Mouse (Mus musculus) liver, embryonic 12.5 days (tissue): ENCODE results near the gene Il22. TPM values are rescaled to one million over a fixed set of nuclear protein-coding genes. Genes with fewer than 3 reads are reported as not detected.
"Not testable (repeated sequence)": the region's sequence is repeated elsewhere in the genome, so short reads cannot be mapped to it uniquely, and the experiment has no call there.

Experiments used
- ATAC-seq: fragments of 200-750 bp; cut with Nextera tagmentation; 2 replicates; pipeline ENCODE4 v1.8.0; 2017; ENCODE audit warnings: moderate number of reproducible peaks, mild to moderate bottlenecking, moderate library complexity
- H3K27ac ChIP-seq: fragments of 300-500 bp; sonication (generic); 2 replicates; pipeline ENCODE4 v1.5.1; 2016; ENCODE audit warnings: mild to moderate bottlenecking
- H3K27me3 ChIP-seq: fragments of 300-500 bp; sonication (generic); replicated peaks from 2 replicates; pipeline ENCODE4 v1.6.1; 2016; ENCODE audit warnings: mild to moderate bottlenecking, moderate library complexity
- H3K36me3 ChIP-seq: fragments of 300-500 bp; sonication (generic); 2 replicates; pipeline ENCODE4 v1.6.1; 2016; ENCODE audit warnings: mild to moderate bottlenecking, moderate library complexity
- H3K4me1 ChIP-seq: fragments of 300-500 bp; sonication (generic); 2 replicates; pipeline ENCODE4 v1.6.1; 2016
- H3K4me2 ChIP-seq: fragments of 300-500 bp; sonication (generic); 2 replicates; pipeline ENCODE4 v1.6.1; 2016; ENCODE audit warnings: mild to moderate bottlenecking, moderate library complexity
- H3K4me3 ChIP-seq: fragments of 300-500 bp; sonication (generic); 2 replicates; pipeline ENCODE4 v1.5.1; 2016; ENCODE audit warnings: mild to moderate bottlenecking, moderate library complexity
- H3K9ac ChIP-seq: fragments of 300-500 bp; sonication (generic); 2 replicates; pipeline ENCODE4 v1.6.1; 2016; ENCODE audit warnings: mild to moderate bottlenecking, moderate library complexity
- H3K9me3 ChIP-seq: fragments of 300-500 bp; sonication (generic); replicated peaks from 2 replicates; pipeline ENCODE4 v1.6.1; 2016; ENCODE audit warnings: mild to moderate bottlenecking, moderate library complexity
- WGBS: fragments of 180-500 bp; shearing (Covaris S2); methylation state at CpG from one replicate; pipeline ENCODE4 v1.1.7; 2016; ENCODE audit not compliant: insufficient replicate concordance; 5-methylcytosine and 5-hydroxymethylcytosine counted together
- polyA plus RNA-seq: library from polyadenylated mRNA; unstranded; fragments of >200 nt; fragmentation: Nextera tagmentation; extraction: Ambion mirVana; gene quantifications from 2 replicates; pipeline ENCODE4 v1.2.1, GENCODE M21; 2016

Gene Il22
- polyA plus RNA-seq: not detected in 2 replicates

GRCm38 (mm10) chr10:118204642-118205041, at the start of gene Il22:
Il22 (plus strand) TSS chr10:118204942.
- no peak for ATAC-seq
- no peaks in the 10 kb centered on the region for H3K27me3 ChIP-seq
- H3K4me3 ChIP-seq: no peak within 1 kb of the TSS
- WGBS: 64% methylated on average over 4 of the region's 4 CpGs
- H3K36me3 ChIP-seq: no peaks in the 10 kb centered on the region
- H3K9ac ChIP-seq: no peak within 1 kb of the TSS
- H3K4me1 ChIP-seq: no peaks in the 10 kb centered on the region
- no peaks in the 10 kb centered on the region for H3K9me3 ChIP-seq
- no peak within 1 kb of the TSS for H3K4me2 ChIP-seq
- H3K27ac ChIP-seq: no peak within 1 kb of the TSS

GRCm38 (mm10) chr10:118155932-118156331, 48.8 kb upstream of the Il22 start:
- Histone ChIP-seq H3K4me3 (no peak overlapping the region), H3K27me3 (no peaks in the 10 kb centered on the region), H3K9ac (no peak overlapping the region), H3K27ac (no peak overlapping the region), H3K4me2 (no peak overlapping the region), H3K9me3 (no peaks in the 10 kb centered on the region), H3K36me3 (peaks cover 47% of the 10 kb centered on the region), H3K4me1 (no peaks in the 10 kb centered on the region)
- ATAC-seq: no peak

GRCm38 (mm10) chr10:118161131-118161530, 43.6 kb upstream of the Il22 start:
- ATAC-seq: no peak
- Histone ChIP-seq H3K27ac (no peak overlapping the region), H3K4me3 (no peak overlapping the region), H3K36me3 (peaks cover 68% of the 10 kb centered on the region), H3K4me1 (no peaks in the 10 kb centered on the region), H3K27me3 (no peaks in the 10 kb centered on the region), H3K9ac (no peak overlapping the region), H3K9me3 (no peaks in the 10 kb centered on the region), H3K4me2 (no peak overlapping the region)
- WGBS: 94% methylated on average over 2 of the region's 2 CpGs

GRCm38 (mm10) chr10:118169212-118169611, 35.5 kb upstream of the Il22 start:
- Histone ChIP-seq H3K9ac (no peak overlapping the region), H3K4me2 (no peak overlapping the region), H3K4me1 (no peaks in the 10 kb centered on the region), H3K9me3 (no peaks in the 10 kb centered on the region), H3K36me3 (peaks cover 38% of the 10 kb centered on the region), H3K27ac (no peak overlapping the region), H3K27me3 (no peaks in the 10 kb centered on the region), H3K4me3 (no peak overlapping the region)
- no peak for ATAC-seq
- 64% methylated on average over 12 of the region's 12 CpGs for WGBS

GRCm38 (mm10) chr10:118172416-118172815, 32.3 kb upstream of the Il22 start:
- Histone ChIP-seq H3K27me3 (no peaks in the 10 kb centered on the region), H3K27ac (no peak overlapping the region), H3K36me3 (peaks cover 13% of the 10 kb centered on the region), H3K9me3 (no peaks in the 10 kb centered on the region), H3K4me2 (no peak overlapping the region), H3K4me1 (no peaks in the 10 kb centered on the region), H3K4me3 (no peak overlapping the region), H3K9ac (no peak overlapping the region)
- 54% methylated on average over 8 of the region's 8 CpGs for WGBS
- ATAC-seq: no peak

- Histone ChIP-seq H3K4me1 (no peaks in the 10 kb centered on the region), H3K36me3 (peaks cover 13% of the 10 kb centered on the region), H3K4me3 (no peak overlapping the region), H3K9ac (no peak overlapping the region), H3K27me3 (no peaks in the 10 kb centered on the region), H3K27ac (no peak overlapping the region), H3K4me2 (no peak overlapping the region), H3K9me3 (no peaks in the 10 kb centered on the region)
- 72% methylated on average over 3 of the region's 3 CpGs for WGBS
- no peak for ATAC-seq
These were observed 31.9 kb upstream of the Il22 start for GRCm38 (mm10) chr10:118172876-118173275.

GRCm38 (mm10) chr10:118175542-118175941, 29.2 kb upstream of the Il22 start:
- not testable (repeated sequence) for H3K9me3 ChIP-seq, ATAC-seq, H3K9ac ChIP-seq, H3K36me3 ChIP-seq, H3K27ac ChIP-seq, H3K4me1 ChIP-seq, H3K27me3 ChIP-seq, H3K4me3 ChIP-seq, H3K4me2 ChIP-seq
- 23% methylated on average over 4 of the region's 4 CpGs for WGBS

GRCm38 (mm10) chr10:118178735-118179151, 26.0 kb upstream of the Il22 start:
- ATAC-seq: no peak
- Histone ChIP-seq H3K9me3 (no peaks in the 10 kb centered on the region), H3K9ac (no peak overlapping the region), H3K36me3 (no peaks in the 10 kb centered on the region), H3K4me3 (no peak overlapping the region), H3K27me3 (no peaks in the 10 kb centered on the region), H3K27ac (no peak overlapping the region), H3K4me2 (no peak overlapping the region), H3K4me1 (0 out of 2 replicates have a peak, but pooled peaks cover 3% of the 10 kb centered on the region)
- 11% methylated on average over 10 of the region's 10 CpGs for WGBS

GRCm38 (mm10) chr10:118179265-118179664, 25.5 kb upstream of the Il22 start:
- H3K4me2 ChIP-seq: no peak overlapping the region
- H3K9me3 ChIP-seq: no peaks in the 10 kb centered on the region
- H3K4me3 ChIP-seq: no peak overlapping the region
- WGBS: 61% methylated on average over 11 of the region's 11 CpGs
- H3K27ac ChIP-seq: no peak overlapping the region
- 0 out of 2 replicates have a peak, but pooled peaks cover 3% of the 10 kb centered on the region for H3K4me1 ChIP-seq
- no peaks in the 10 kb centered on the region for H3K27me3 ChIP-seq
- no peak overlapping the region for H3K9ac ChIP-seq
- no peak for ATAC-seq
- no peaks in the 10 kb centered on the region for H3K36me3 ChIP-seq

- H3K4me1 ChIP-seq, H3K27ac ChIP-seq, H3K9me3 ChIP-seq, H3K36me3 ChIP-seq, H3K4me2 ChIP-seq, ATAC-seq, H3K9ac ChIP-seq, H3K27me3 ChIP-seq, H3K4me3 ChIP-seq: not testable (repeated sequence)
- 22% methylated on average over 3 of the region's 3 CpGs for WGBS
These were observed 9.6 kb upstream of the Il22 start for GRCm38 (mm10) chr10:118195150-118195549.

GRCm38 (mm10) chr10:118215719-118216393, 11.1 kb downstream of the Il22 start:
- H3K4me1 ChIP-seq, ATAC-seq: not testable (repeated sequence)
- WGBS: 47% methylated on average over 3 of the region's 4 CpGs

GRCm38 (mm10) chr10:118227629-118228028, 22.9 kb downstream of the Il22 start:
- H3K36me3 ChIP-seq, H3K4me3 ChIP-seq, H3K27ac ChIP-seq, ATAC-seq, H3K9me3 ChIP-seq, H3K9ac ChIP-seq, H3K4me1 ChIP-seq, H3K4me2 ChIP-seq, H3K27me3 ChIP-seq: not testable (repeated sequence)
- no CpG with 5 or more reads among the region's 2 CpGs for WGBS

More at GRCm38 (mm10) chr10:118215719-118216393, 11.1 kb downstream of the Il22 start:
- H3K4me2 ChIP-seq, H3K4me3 ChIP-seq, H3K9ac ChIP-seq, H3K9me3 ChIP-seq, H3K27ac ChIP-seq, H3K36me3 ChIP-seq, H3K27me3 ChIP-seq: not testable (repeated sequence)

GRCm38 (mm10) chr10:118232607-118233006, 27.9 kb downstream of the Il22 start:
- H3K4me3 ChIP-seq, H3K4me1 ChIP-seq, H3K27me3 ChIP-seq, H3K9ac ChIP-seq, ATAC-seq, H3K36me3 ChIP-seq, H3K9me3 ChIP-seq, H3K4me2 ChIP-seq, H3K27ac ChIP-seq: not testable (repeated sequence)
- 33% methylated on average over 1 of the region's 5 CpGs for WGBS
